Mouse (Mus musculus): ENCODE measurements around the gene Lst1. TPM values are rescaled to one million over a fixed set of nuclear protein-coding genes. Genes with fewer than 3 reads are reported as not detected.
A peak's percentile ranks its signal among the peaks of the same experiment; 100 is the strongest.
"Not testable (repeated sequence)": the region's sequence is repeated elsewhere in the genome, so short reads cannot be mapped to it uniquely, and the experiment has no call there.

Lst1 gene
- polyA plus RNA-seq (2012; rRNA removed), result 18.9 and 20.2 TPM in 2 replicates

GRCm38 (mm10) chr17:35187959-35188610, at the start of gene Lst1:
TSS of gene Lst1 (minus strand) at chr17:35188439.
- no peak within 1 kb of the TSS for H3K4me3 ChIP-seq (ENCODE audit: insufficient read depth, low read length)
- TF ChIP-seq CTCF (IDR thresholded peaks at IDR 0.05; ENCODE audit: extremely low read depth, insufficient read depth, low read length), result no peak
- no peak for TF ChIP-seq POLR2A (IDR thresholded peaks at IDR 0.05; ENCODE audit: extremely low read depth, insufficient read depth, low read length)
- H3K4me1 ChIP-seq (ENCODE audit: control insufficient read depth, insufficient read depth, low read length), result no peaks in the 10 kb centered on the region
- no peak within 1 kb of the TSS for H3K27ac ChIP-seq (ENCODE audit: insufficient read depth, low read length)

GRCm38 (mm10) chr17:35237504-35237903, 49.3 kb upstream of the Lst1 start:
- H3K27ac ChIP-seq (ENCODE audit: insufficient read depth, low read length), result no peak overlapping the region
- H3K4me1 ChIP-seq (ENCODE audit: control insufficient read depth, insufficient read depth, low read length), result peaks cover 6% of the 10 kb centered on the region; the same call in 1 of the 2 replicates
- H3K4me3 ChIP-seq (ENCODE audit: insufficient read depth, low read length), result peak overlapping the region; percentile 50
- TF ChIP-seq CTCF (IDR thresholded peaks at IDR 0.05; ENCODE audit: extremely low read depth, insufficient read depth, low read length) (no peak), POLR2A (IDR thresholded peaks at IDR 0.05; ENCODE audit: extremely low read depth, insufficient read depth, low read length) (no peak)

GRCm38 (mm10) chr17:35236996-35237395, 48.8 kb upstream of the Lst1 start:
- H3K4me3 ChIP-seq (ENCODE audit: insufficient read depth, low read length), result peak overlapping the region; percentile 50
- peak overlapping the region; percentile 52 for H3K27ac ChIP-seq (ENCODE audit: insufficient read depth, low read length)
- H3K4me1 ChIP-seq (ENCODE audit: control insufficient read depth, insufficient read depth, low read length), result peaks cover 6% of the 10 kb centered on the region; the same call in 1 of the 2 replicates
- TF ChIP-seq POLR2A (IDR thresholded peaks at IDR 0.05; ENCODE audit: extremely low read depth, insufficient read depth, low read length) (peak; percentile 57; the same call in 1 of the 2 replicates), CTCF (IDR thresholded peaks at IDR 0.05; ENCODE audit: extremely low read depth, insufficient read depth, low read length) (no peak)

GRCm38 (mm10) chr17:35236390-35236746, 48.1 kb upstream of the Lst1 start:
- Histone ChIP-seq H3K4me1 (ENCODE audit: control insufficient read depth, insufficient read depth, low read length) (peaks cover 6% of the 10 kb centered on the region; the same call in 1 of the 2 replicates), H3K4me3 (ENCODE audit: insufficient read depth, low read length) (peak overlapping the region; percentile 50), H3K27ac (ENCODE audit: insufficient read depth, low read length) (peak overlapping the region; percentile 80)
- TF ChIP-seq CTCF (IDR thresholded peaks at IDR 0.05; ENCODE audit: extremely low read depth, insufficient read depth, low read length) (peak; percentile 94), POLR2A (IDR thresholded peaks at IDR 0.05; ENCODE audit: extremely low read depth, insufficient read depth, low read length) (peak; percentile 83)

GRCm38 (mm10) chr17:35235614-35236389, 47.6 kb upstream of the Lst1 start, which contains the start of gene Nfkbil1:
TSS of gene Nfkbil1 (minus strand) at chr17:35235792.
- peaks cover 4% of the 10 kb centered on the region; the same call in 1 of the 2 replicates for H3K4me1 ChIP-seq (ENCODE audit: control insufficient read depth, insufficient read depth, low read length)
- TF ChIP-seq POLR2A (IDR thresholded peaks at IDR 0.05; ENCODE audit: extremely low read depth, insufficient read depth, low read length) (peak; percentile 96), CTCF (IDR thresholded peaks at IDR 0.05; ENCODE audit: extremely low read depth, insufficient read depth, low read length) (no peak)
- H3K27ac ChIP-seq (ENCODE audit: insufficient read depth, low read length), result peak within 1 kb of the TSS; percentile 80
- peak within 1 kb of the TSS; percentile 50 for H3K4me3 ChIP-seq (ENCODE audit: insufficient read depth, low read length)

GRCm38 (mm10) chr17:35234903-35235302, 46.7 kb upstream of the Lst1 start:
- Histone ChIP-seq H3K4me1 (ENCODE audit: control insufficient read depth, insufficient read depth, low read length) (no peaks in the 10 kb centered on the region), H3K4me3 (ENCODE audit: insufficient read depth, low read length) (peak overlapping the region; percentile 50), H3K27ac (ENCODE audit: insufficient read depth, low read length) (peak overlapping the region; percentile 72)
- TF ChIP-seq POLR2A (IDR thresholded peaks at IDR 0.05; ENCODE audit: extremely low read depth, insufficient read depth, low read length) (no peak), CTCF (IDR thresholded peaks at IDR 0.05; ENCODE audit: extremely low read depth, insufficient read depth, low read length) (no peak)

- H3K27ac ChIP-seq (ENCODE audit: insufficient read depth, low read length); H3K4me1 ChIP-seq (ENCODE audit: control insufficient read depth, insufficient read depth, low read length); H3K4me3 ChIP-seq (ENCODE audit: insufficient read depth, low read length): not testable (repeated sequence)
Observed at GRCm38 (mm10) chr17:35234090-35234489, 45.9 kb upstream of the Lst1 start.

- Histone ChIP-seq H3K27ac (ENCODE audit: insufficient read depth, low read length) (no peak within 1 kb of the TSS), H3K4me1 (ENCODE audit: control insufficient read depth, insufficient read depth, low read length) (no peaks in the 10 kb centered on the region), H3K4me3 (ENCODE audit: insufficient read depth, low read length) (peak within 1 kb of the TSS; percentile 50; the same call in 1 of the 2 replicates)
- TF ChIP-seq CTCF (IDR thresholded peaks at IDR 0.05; ENCODE audit: extremely low read depth, insufficient read depth, low read length) (no peak), POLR2A (IDR thresholded peaks at IDR 0.05; ENCODE audit: extremely low read depth, insufficient read depth, low read length) (no peak)
Observed at GRCm38 (mm10) chr17:35233114-35233980, 45.1 kb upstream of the Lst1 start, which contains the start of gene Atp6v1g2. TSS of gene Atp6v1g2 (plus strand) at chr17:35233660.

GRCm38 (mm10) chr17:35232659-35233058, 44.4 kb upstream of the Lst1 start:
- Histone ChIP-seq H3K4me1 (ENCODE audit: control insufficient read depth, insufficient read depth, low read length) (no peaks in the 10 kb centered on the region), H3K4me3 (ENCODE audit: insufficient read depth, low read length) (no peak overlapping the region), H3K27ac (ENCODE audit: insufficient read depth, low read length) (no peak overlapping the region)
- TF ChIP-seq POLR2A (IDR thresholded peaks at IDR 0.05; ENCODE audit: extremely low read depth, insufficient read depth, low read length), result no peak
- no peak for TF ChIP-seq CTCF (IDR thresholded peaks at IDR 0.05; ENCODE audit: extremely low read depth, insufficient read depth, low read length)

All from cortical plate, adult 2 months (tissue).